Mouse (Mus musculus) erythroblast, embryonic 14.5 days (primary cell): ENCODE results near the gene Map1b.

Experiments
- GATA1 ChIP-seq: IDR thresholded peaks from 2 replicates; pipeline ENCODE4 v1.6.1; 2012; ENCODE audit warnings: low read length, inconsistent platforms, mixed read lengths
- TAL1 ChIP-seq: IDR thresholded peaks from 3 replicates; pipeline ENCODE4 v1.6.1; 2012; ENCODE audit warnings: low read length, inconsistent platforms, mixed read lengths

GRCm38 (mm10) chr13:99505826-99506579 is 10.3 kb downstream of the Map1b start:
- TF ChIP-seq GATA1, result no peak
- TF ChIP-seq TAL1, result no peak
